Mouse (Mus musculus): ENCODE results near the gene Stk32b. TPM values are rescaled to one million over a fixed set of nuclear protein-coding genes. Genes with fewer than 3 reads are reported as not detected.

Stk32b gene
- polyA plus RNA-seq, 1 experiment, result 0.10 TPM

- H3K4me3 ChIP-seq (replicated peaks), result no peak overlapping the region
- peaks cover 15% of the 10 kb centered on the region for H3K9me3 ChIP-seq
- no peaks in the 10 kb centered on the region for H3K27me3 ChIP-seq (replicated peaks)
- no peak for TF ChIP-seq FLI1 (IDR thresholded peaks at IDR 0.05; ENCODE audit: low read length)
- TF ChIP-seq GATA1 (IDR thresholded peaks at IDR 0.05; ENCODE audit: borderline replicate concordance, low read length), result no peak
- no peaks in the 10 kb centered on the region for H3K4me1 ChIP-seq
- no peaks in the 10 kb centered on the region for H3K36me3 ChIP-seq (replicated peaks; ENCODE audit: low read length)
Measured at GRCm38 (mm10) chr5:37469031-37469430, 247.9 kb downstream of the Stk32b start.

GRCm38 (mm10) chr5:37467646-37468045 is 249.3 kb downstream of the Stk32b start:
- TF ChIP-seq GATA1 (IDR thresholded peaks at IDR 0.05; ENCODE audit: borderline replicate concordance, low read length) (no peak), FLI1 (IDR thresholded peaks at IDR 0.05; ENCODE audit: low read length) (no peak)
- Histone ChIP-seq H3K27me3 (replicated peaks) (no peaks in the 10 kb centered on the region), H3K4me1 (no peaks in the 10 kb centered on the region), H3K4me3 (replicated peaks) (no peak overlapping the region), H3K9me3 (peaks cover 21% of the 10 kb centered on the region), H3K36me3 (replicated peaks; ENCODE audit: low read length) (no peaks in the 10 kb centered on the region)

GRCm38 (mm10) chr5:37465461-37465860 is 251.5 kb downstream of the Stk32b start:
- H3K4me3 ChIP-seq (replicated peaks), result no peak overlapping the region
- H3K36me3 ChIP-seq (replicated peaks; ENCODE audit: low read length), result no peaks in the 10 kb centered on the region
- H3K4me1 ChIP-seq, result no peaks in the 10 kb centered on the region
- TF ChIP-seq GATA1 (IDR thresholded peaks at IDR 0.05; ENCODE audit: borderline replicate concordance, low read length) (no peak), FLI1 (IDR thresholded peaks at IDR 0.05; ENCODE audit: low read length) (no peak)
- H3K27me3 ChIP-seq (replicated peaks), result no peaks in the 10 kb centered on the region
- H3K9me3 ChIP-seq, result peaks cover 24% of the 10 kb centered on the region

GRCm38 (mm10) chr5:37458236-37458635 is 258.7 kb downstream of the Stk32b start:
- Histone ChIP-seq H3K4me3 (replicated peaks) (no peak overlapping the region), H3K9me3 (peaks cover 10% of the 10 kb centered on the region; the same call in 1 of the 2 replicates), H3K27me3 (replicated peaks) (no peaks in the 10 kb centered on the region), H3K36me3 (replicated peaks; ENCODE audit: low read length) (no peaks in the 10 kb centered on the region), H3K4me1 (no peaks in the 10 kb centered on the region)
- no peak for TF ChIP-seq GATA1 (IDR thresholded peaks at IDR 0.05; ENCODE audit: borderline replicate concordance, low read length)
- no peak for TF ChIP-seq FLI1 (IDR thresholded peaks at IDR 0.05; ENCODE audit: low read length)

- Histone ChIP-seq H3K9me3 (peaks cover 10% of the 10 kb centered on the region; the same call in 1 of the 2 replicates), H3K36me3 (replicated peaks; ENCODE audit: low read length) (no peaks in the 10 kb centered on the region), H3K4me1 (no peaks in the 10 kb centered on the region), H3K27me3 (replicated peaks) (no peaks in the 10 kb centered on the region), H3K4me3 (replicated peaks) (no peak overlapping the region)
- no peak for TF ChIP-seq FLI1 (IDR thresholded peaks at IDR 0.05; ENCODE audit: low read length)
Measured at GRCm38 (mm10) chr5:37457831-37458230, 259.1 kb downstream of the Stk32b start.

GRCm38 (mm10) chr5:37457191-37457590 is 259.8 kb downstream of the Stk32b start:
- H3K36me3 ChIP-seq (replicated peaks; ENCODE audit: low read length), result no peaks in the 10 kb centered on the region
- no peak for TF ChIP-seq FLI1 (IDR thresholded peaks at IDR 0.05; ENCODE audit: low read length)
- H3K9me3 ChIP-seq, result peaks cover 10% of the 10 kb centered on the region; the same call in 1 of the 2 replicates
- H3K4me1 ChIP-seq, result no peaks in the 10 kb centered on the region
- H3K27me3 ChIP-seq (replicated peaks), result no peaks in the 10 kb centered on the region
- H3K4me3 ChIP-seq (replicated peaks), result no peak overlapping the region

- Histone ChIP-seq H3K9me3 (peaks cover 10% of the 10 kb centered on the region; the same call in 1 of the 2 replicates), H3K36me3 (replicated peaks; ENCODE audit: low read length) (no peaks in the 10 kb centered on the region), H3K27me3 (replicated peaks) (no peaks in the 10 kb centered on the region), H3K4me3 (replicated peaks) (no peak overlapping the region), H3K4me1 (no peaks in the 10 kb centered on the region)
- TF ChIP-seq FLI1 (IDR thresholded peaks at IDR 0.05; ENCODE audit: low read length), result no peak
- no peak for TF ChIP-seq GATA1 (IDR thresholded peaks at IDR 0.05; ENCODE audit: borderline replicate concordance, low read length)
Measured at GRCm38 (mm10) chr5:37456590-37456989, 260.4 kb downstream of the Stk32b start.

- TF ChIP-seq FLI1 (IDR thresholded peaks at IDR 0.05; ENCODE audit: low read length) (no peak), GATA1 (IDR thresholded peaks at IDR 0.05; ENCODE audit: borderline replicate concordance, low read length) (no peak)
- no peaks in the 10 kb centered on the region for H3K27me3 ChIP-seq (replicated peaks)
- H3K9me3 ChIP-seq, result peaks cover 26% of the 10 kb centered on the region
- H3K36me3 ChIP-seq (replicated peaks; ENCODE audit: low read length), result no peaks in the 10 kb centered on the region
- no peaks in the 10 kb centered on the region for H3K4me1 ChIP-seq
- H3K4me3 ChIP-seq (replicated peaks), result no peak overlapping the region
Measured at GRCm38 (mm10) chr5:37447546-37447945, 269.4 kb downstream of the Stk32b start.

- no peak overlapping the region for H3K4me3 ChIP-seq (replicated peaks)
- no peaks in the 10 kb centered on the region for H3K36me3 ChIP-seq (replicated peaks; ENCODE audit: low read length)
- no peaks in the 10 kb centered on the region for H3K4me1 ChIP-seq
- TF ChIP-seq FLI1 (IDR thresholded peaks at IDR 0.05; ENCODE audit: low read length) (no peak), GATA1 (IDR thresholded peaks at IDR 0.05; ENCODE audit: borderline replicate concordance, low read length) (no peak)
- H3K27me3 ChIP-seq (replicated peaks), result no peaks in the 10 kb centered on the region
- H3K9me3 ChIP-seq, result peaks cover 23% of the 10 kb centered on the region
Measured at GRCm38 (mm10) chr5:37442767-37443166, 274.2 kb downstream of the Stk32b start.

- H3K36me3 ChIP-seq (replicated peaks; ENCODE audit: low read length), result no peaks in the 10 kb centered on the region
- no peak for TF ChIP-seq FLI1 (IDR thresholded peaks at IDR 0.05; ENCODE audit: low read length)
- TF ChIP-seq GATA1 (IDR thresholded peaks at IDR 0.05; ENCODE audit: borderline replicate concordance, low read length), result no peak
- H3K9me3 ChIP-seq, result peaks cover 11% of the 10 kb centered on the region; the same call in 1 of the 2 replicates
- H3K4me1 ChIP-seq, result no peaks in the 10 kb centered on the region
- H3K4me3 ChIP-seq (replicated peaks), result no peak overlapping the region
- no peaks in the 10 kb centered on the region for H3K27me3 ChIP-seq (replicated peaks)
Measured at GRCm38 (mm10) chr5:37435417-37435816, 281.6 kb downstream of the Stk32b start.

- Histone ChIP-seq H3K4me1 (no peaks in the 10 kb centered on the region), H3K9me3 (no peaks in the 10 kb centered on the region), H3K36me3 (replicated peaks; ENCODE audit: low read length) (no peaks in the 10 kb centered on the region), H3K4me3 (replicated peaks) (no peak overlapping the region), H3K27me3 (replicated peaks) (no peaks in the 10 kb centered on the region)
- TF ChIP-seq GATA1 (IDR thresholded peaks at IDR 0.05; ENCODE audit: borderline replicate concordance, low read length) (no peak), FLI1 (IDR thresholded peaks at IDR 0.05; ENCODE audit: low read length) (no peak)
Measured at GRCm38 (mm10) chr5:37427210-37427609, 289.8 kb downstream of the Stk32b start.
